Mouse (Mus musculus): Measurements from ENCODE around the gene Extl2.

DNA sequence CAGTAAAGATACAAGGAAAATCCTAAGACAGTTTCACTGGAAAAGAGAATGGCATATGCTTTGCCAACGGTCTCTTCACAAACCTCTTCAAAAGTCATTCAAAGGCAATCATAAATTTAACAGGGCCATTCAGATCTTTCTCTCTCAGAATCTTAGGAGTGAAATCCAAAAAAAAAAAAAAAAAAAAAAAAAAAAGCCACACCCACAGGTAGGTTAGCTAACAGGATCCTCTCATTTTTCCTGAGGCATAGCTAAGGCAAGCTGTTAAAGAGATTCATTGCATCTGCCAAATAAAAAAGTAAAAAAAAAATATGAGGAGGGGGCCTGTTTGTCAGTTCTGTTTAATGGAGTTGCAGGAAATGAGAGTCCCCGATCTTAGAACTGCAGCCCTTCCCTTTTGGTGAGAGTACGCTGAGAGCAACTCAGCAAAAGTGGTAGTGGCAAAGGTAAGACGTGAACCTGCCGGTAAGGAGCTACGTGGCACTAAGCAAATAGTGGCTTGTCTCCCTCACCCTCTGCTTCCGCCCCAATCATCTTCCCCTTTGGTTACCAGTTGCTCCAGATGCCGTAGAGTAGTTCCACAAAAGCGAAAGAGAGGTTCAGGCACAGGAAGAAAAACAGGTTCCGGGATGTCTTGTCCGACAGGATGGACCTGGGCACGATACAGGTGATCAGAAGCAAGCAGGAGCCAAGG lies 831 bp upstream of the Extl2 start:
- TF ChIP-seq POLR2A (IDR thresholded peaks at IDR 0.05; ENCODE audit: control insufficient read depth, extremely low read depth, insufficient read depth, low read length, poor library complexity) (no peak), CTCF (IDR thresholded peaks at IDR 0.05; ENCODE audit: borderline replicate concordance, control insufficient read depth, extremely low read depth, insufficient read depth, low read length, poor library complexity) (no peak)
